9 mouse cellular contexts compared by ENCODE assay signal in genomic region chr15:33924094-33924890, GRCm38 (mm10).
DNase-seq lines count a peak whose midpoint lies in the region; ATAC-seq and TF ChIP-seq lines count a peak whose summit lies in the region.
"Had no signal": no experiment of that assay in that cellular context is flagged by ENCODE, and none has a peak within 500 bp of the region (broad histone marks: within the 10 kb centered on the region; RNA-seq: fewer than 3 reads in every experiment).

No protein-coding gene starts in this region.

- H3K4me3 ChIP-seq in kidney, adult 2 months (ENCODE audit: insufficient read depth, low read depth, low read length), result no peak overlapping the region
- no peak overlapping the region for H3K4me3 ChIP-seq in kidney, embryonic 14.5 days (ENCODE audit: low read length)
- H3K4me3 ChIP-seq: erythroblast, embryonic 14.5 days had no signal

- TF ChIP-seq CTCF in kidney, adult 2 months (conservative IDR thresholded peaks at IDR 0.05; ENCODE audit: insufficient read depth, insufficient read length, low read depth, low read length), result no peak

- no peak for TF ChIP-seq POLR2A in kidney, adult 2 months (IDR thresholded peaks at IDR 0.05; ENCODE audit: low read depth, low read length)

- WGBS in kidney, adult 2 months, result 66% methylated on average over 5 of the region's 5 CpGs
- WGBS in kidney, embryonic 14.5 days, result 87% methylated on average over 5 of the region's 5 CpGs

- H3K27ac ChIP-seq in kidney, adult 2 months (ENCODE audit: insufficient read depth, low read depth, low read length), result no peak overlapping the region
- H3K27ac ChIP-seq in kidney, embryonic 14.5 days (ENCODE audit: low read depth, low read length), result no peak overlapping the region

- no peak overlapping the region for H3K9ac ChIP-seq in kidney, embryonic 14.5 days (ENCODE audit: low read depth, low read length)

- H3K4me1 ChIP-seq in kidney, adult 2 months (ENCODE audit: control insufficient read depth, insufficient read depth, low read length), result no peaks in the 10 kb centered on the region
- H3K4me1 ChIP-seq in kidney, embryonic 14.5 days (ENCODE audit: control insufficient read depth, insufficient read depth, low read length), result no peaks in the 10 kb centered on the region

- H3K27me3 ChIP-seq in kidney, adult 2 months (replicated peaks; ENCODE audit: control insufficient read depth, insufficient read depth, low read length), result no peaks in the 10 kb centered on the region
- no peaks in the 10 kb centered on the region for H3K27me3 ChIP-seq in kidney, embryonic 14.5 days (ENCODE audit: control insufficient read depth, insufficient read depth, low read length)

- H3K36me3 ChIP-seq in kidney, adult 2 months (ENCODE audit: control insufficient read depth, insufficient read depth, low read length), result no peaks in the 10 kb centered on the region
- no peaks in the 10 kb centered on the region for H3K36me3 ChIP-seq in kidney, embryonic 14.5 days (ENCODE audit: control insufficient read depth, insufficient read depth, low read length)

- no peak for ATAC-seq in megakaryocyte, adult 5-6 weeks (ENCODE audit: poor library complexity, severe bottlenecking)
- no peak for ATAC-seq in kidney, embryonic 14.5 days (ENCODE audit: low FRiP score, low TSS enrichment)

- no peaks in the 10 kb centered on the region for H3K9me3 ChIP-seq in kidney, embryonic 14.5 days (ENCODE audit: control insufficient read depth, low read length)

- peak; percentile 10 for DNase-seq in kidney, adult 2 months
- DNase-seq in kidney, postnatal 36 days, result no peak
- peak; percentile 20 to 36 for DNase-seq in adrenal gland, postnatal 36 days
- DNase-seq in heart, adult 8-10 months (ENCODE audit: low spot score), result peak; percentile 69
- DNase-seq in lung, postnatal 14 days, result peak; percentile 35
- DNase-seq in B cell, adult 2 months, result no peak

- H3K4me2 ChIP-seq in kidney, embryonic 14.5 days (replicated peaks; ENCODE audit: low read depth, low read length), result no peak overlapping the region

Comparison
In these comparisons a context has a peak if more than half of its experiments do, and no peak if none do; other contexts are left out.
1. DNase-seq: peak in kidney, adult 2 months (single experiment), adrenal gland, postnatal 36 days (2 of 2), heart, adult 8-10 months (single experiment) and lung, postnatal 14 days (single experiment); none in kidney, postnatal 36 days (0 of 2) and B cell, adult 2 months (0 of 2).